Mouse (Mus musculus) urinary bladder, adult 18-20 months (tissue): ENCODE measurements around the gene 4930562C15Rik.

Experiments used
- DNase-seq, 2 experiments: peaks; one replicate each; pipeline ENCODE4 v3.0.0; 2022; ENCODE audit warnings: low spot score in 2 of 2, mixed read lengths in 2 of 2

4930562C15Rik gene

GRCm38 (mm10) chr16:4861392-4861791 lies 26.2 kb downstream of the 4930562C15Rik start:
- no peak for DNase-seq

- DNase-seq: peak; percentile 51 to 54
These were observed 27.8 kb downstream of the 4930562C15Rik start for GRCm38 (mm10) chr16:4862863-4863483.

GRCm38 (mm10) chr16:4863742-4864141 lies 28.5 kb downstream of the 4930562C15Rik start:
- DNase-seq: no peak

GRCm38 (mm10) chr16:4866101-4866695 lies 31.0 kb downstream of the 4930562C15Rik start:
- no peak for DNase-seq

- no peak for DNase-seq
These were observed 35.3 kb downstream of the 4930562C15Rik start for GRCm38 (mm10) chr16:4870490-4870889.

- no peak for DNase-seq
These were observed 36.7 kb downstream of the 4930562C15Rik start for GRCm38 (mm10) chr16:4871926-4872325.

GRCm38 (mm10) chr16:4875198-4876032 lies 40.2 kb downstream of the 4930562C15Rik start:
- no peak for DNase-seq

- peak in 1 of 2 experiments; percentile 53 for DNase-seq
These were observed 40.9 kb downstream of the 4930562C15Rik start for GRCm38 (mm10) chr16:4876033-4876680.

GRCm38 (mm10) chr16:4877195-4877594 lies 42.0 kb downstream of the 4930562C15Rik start:
- DNase-seq: no peak

- no peak for DNase-seq
These were observed 42.5 kb downstream of the 4930562C15Rik start for GRCm38 (mm10) chr16:4877701-4878100.

GRCm38 (mm10) chr16:4878192-4878885 lies 43.1 kb downstream of the 4930562C15Rik start:
- peak; percentile 56 to 77 for DNase-seq

GRCm38 (mm10) chr16:4879101-4879707 lies 44.0 kb downstream of the 4930562C15Rik start:
- no peak for DNase-seq

GRCm38 (mm10) chr16:4879708-4880124 lies 44.5 kb downstream of the 4930562C15Rik start:
- DNase-seq: peak; percentile 86 to 89

GRCm38 (mm10) chr16:4880136-4880825 lies 45.1 kb downstream of the 4930562C15Rik start, which contains the start of gene Ubald1:
TSS of gene Ubald1 (minus strand) at chr16:4880315.
- DNase-seq: peak; percentile 89 to 97

GRCm38 (mm10) chr16:4881400-4882351 lies 46.5 kb downstream of the 4930562C15Rik start:
- no peak for DNase-seq

- no peak for DNase-seq
These were observed 49.7 kb downstream of the 4930562C15Rik start for GRCm38 (mm10) chr16:4884930-4885329.

- DNase-seq: peak; percentile 73 to 77
These were observed 50.8 kb downstream of the 4930562C15Rik start, which contains the start of gene Mgrn1 for GRCm38 (mm10) chr16:4885760-4886689. TSS of gene Mgrn1 (plus strand) at chr16:4886249.

GRCm38 (mm10) chr16:4886690-4887020 lies 51.4 kb downstream of the 4930562C15Rik start:
- DNase-seq: no peak
